24 mouse cellular contexts compared by ENCODE assay signal in genomic region chr2:94402096-94402495, GRCm38 (mm10). TPM values are rescaled to one million over a fixed set of nuclear protein-coding genes. Genes with fewer than 3 reads are reported as not detected.
DNase-seq lines count a peak whose midpoint lies in the region; ATAC-seq and TF ChIP-seq lines count a peak whose summit lies in the region.
"Had no signal": no experiment of that assay in that cellular context is flagged by ENCODE, and none has a peak within 500 bp of the region (broad histone marks: within the 10 kb centered on the region; RNA-seq: fewer than 3 reads in every experiment).

No protein-coding gene starts in this region.

- H3K27ac ChIP-seq in liver, adult 2 months (replicated peaks; ENCODE audit: insufficient read depth, low read depth, low read length): 0 out of 2 replicates have a peak overlapping the region, but pooled peaks have one; percentile 29
- H3K27ac ChIP-seq in liver, postnatal 0 days (ENCODE audit: low read depth): peak overlapping the region; percentile 51; the same call in 1 of the 2 replicates
- no peak overlapping the region for H3K27ac ChIP-seq in liver, embryonic 11.5 days (ENCODE audit: low read depth, low read length)

- H3K9ac ChIP-seq in liver, adult 2 months (ENCODE audit: low read depth, low read length): no peak overlapping the region
- H3K9ac ChIP-seq in liver, postnatal 0 days (replicated peaks): no peak overlapping the region
- H3K9ac ChIP-seq in liver, embryonic 11.5 days (ENCODE audit: low read depth, low read length): no peak overlapping the region

- H3K9me3 ChIP-seq in liver, postnatal 0 days (ENCODE audit: low read length): no peaks in the 10 kb centered on the region
- no peaks in the 10 kb centered on the region for H3K9me3 ChIP-seq in liver, embryonic 11.5 days (ENCODE audit: control insufficient read depth, low read length)
- H3K9me3 ChIP-seq: G1E had no signal

- peaks cover 27% of the 10 kb centered on the region for H3K4me1 ChIP-seq in liver, adult 2 months (ENCODE audit: control insufficient read depth, insufficient read depth, low read length)
- peaks cover 30% of the 10 kb centered on the region for H3K4me1 ChIP-seq in liver, postnatal 0 days (ENCODE audit: insufficient read depth)
- H3K4me1 ChIP-seq in liver, embryonic 11.5 days (replicated peaks; ENCODE audit: control insufficient read depth, insufficient read depth, low read length): peaks cover 10% of the 10 kb centered on the region; the same call in 1 of the 2 replicates

- 23% methylated on average over 7 of the region's 7 CpGs for WGBS in liver, adult 2 months
- 71% methylated on average over 7 of the region's 7 CpGs for WGBS in liver, postnatal 0 days (ENCODE audit: insufficient replicate concordance)
- whole genome bisulfite sequencing in liver, embryonic 11.5 days: 84% methylated on average over 7 of the region's 7 CpGs

- ATAC-seq in liver, postnatal 0 days: peak; percentile 43
- ATAC-seq in liver, embryonic 11.5 days (replicated peaks; ENCODE audit: low FRiP score): no peak
- ATAC-seq: activated CD4-positive, CD25-positive, alpha-beta regulatory T cell, adult 4 months; CD4-positive, CD25-positive, alpha-beta regulatory T cell, adult 4 months; Patski had no signal

- 0 out of 2 replicates have a peak, but pooled peaks cover 3% of the 10 kb centered on the region for H3K36me3 ChIP-seq in liver, adult 2 months (ENCODE audit: control insufficient read depth, insufficient read depth, low read length)
- H3K36me3 ChIP-seq in liver, postnatal 0 days (replicated peaks; ENCODE audit: insufficient read depth, low read length): 0 out of 2 replicates have a peak, but pooled peaks cover 2% of the 10 kb centered on the region
- no peaks in the 10 kb centered on the region for H3K36me3 ChIP-seq in liver, embryonic 11.5 days (ENCODE audit: control insufficient read depth, insufficient read depth, low read length)

- no peak overlapping the region for H3K4me3 ChIP-seq in liver, adult 2 months (ENCODE audit: insufficient read depth, low read depth, low read length)
- H3K4me3 ChIP-seq in liver, postnatal 0 days (ENCODE audit: low read depth, low read length): no peak overlapping the region
- no peak overlapping the region for H3K4me3 ChIP-seq in liver, embryonic 11.5 days (ENCODE audit: low read depth, low read length)

- no peak for TF ChIP-seq POLR2A in liver, adult 2 months (IDR thresholded peaks at IDR 0.05; ENCODE audit: extremely low read depth, insufficient read depth, low read length)

- no peak overlapping the region for H3K4me2 ChIP-seq in liver, postnatal 0 days (ENCODE audit: low read depth, low read length)
- no peak overlapping the region for H3K4me2 ChIP-seq in liver, embryonic 11.5 days

- no peak for TF ChIP-seq CTCF in liver, adult 2 months (IDR thresholded peaks at IDR 0.05; ENCODE audit: low read depth, low read length)
- TF ChIP-seq CTCF in liver, postnatal 0 days (IDR thresholded peaks at IDR 0.05; ENCODE audit: low read depth): no peak

- H3K79me2 ChIP-seq in liver, adult 2 months (ENCODE audit: control insufficient read depth, insufficient read depth, low read length): peaks cover 11% of the 10 kb centered on the region; the same call in 1 of the 2 replicates

- no peak for TF ChIP-seq EP300 in liver, postnatal 0 days (IDR thresholded peaks at IDR 0.05; ENCODE audit: low read depth)

- peak; percentile 80 for DNase-seq in heart, adult 11 months
- no peak for DNase-seq in heart, adult 9 months (ENCODE audit: low spot score in 2 of 2)
- DNase-seq in liver, adult 2 months (ENCODE audit: extremely low read depth, low read depth, low spot score): peak; percentile 94
- DNase-seq in liver (no peak), adipocyte (ENCODE audit: low spot score) (peak; percentile 64)
- no peak for DNase-seq in liver, postnatal 0 days
- DNase-seq in liver, embryonic 11.5 days (ENCODE audit: low spot score): no peak
- DNase-seq in c-Kit-positive CD71-positive TER-119-positive erythroid progenitor cells, embryonic 14.5 days (ENCODE audit: low spot score): no peak
- DNase-seq: adrenal gland, adult 2 months; adrenal gland, adult 8-10 months; adrenal gland, postnatal 10 days; adrenal gland, postnatal 14 days; adrenal gland, postnatal 25 days; adrenal gland, postnatal 36 days; B cell, adult 2 months; cerebellum, adult 11 months; cerebellum, adult 11-12 months; cerebellum, adult 18-20 months; cerebellum, adult 2 months had no signal

- H3K27me3 ChIP-seq in liver, adult 2 months (ENCODE audit: control insufficient read depth, insufficient read depth, low read length): no peaks in the 10 kb centered on the region
- no peaks in the 10 kb centered on the region for H3K27me3 ChIP-seq in liver, postnatal 0 days (ENCODE audit: insufficient read depth, low read length)
- H3K27me3 ChIP-seq in liver, embryonic 11.5 days (replicated peaks; ENCODE audit: control insufficient read depth, insufficient read depth, low read length): no peaks in the 10 kb centered on the region
- H3K27me3 ChIP-seq: CH12.LX, Patski had no signal

RNA-seq across cellular contexts. Expression of gene Ttc17, which starts 4.4 kb away (rescaled TPM):
- 16.9 and 17.0 TPM in 2 replicates for total RNA-seq in liver, adult 2 months (2014; rRNA removed)
- polyA plus RNA-seq in liver, adult 2 months (2012; rRNA removed): 10.5 and 12.1 TPM in 2 replicates
- 15.2 and 19.6 TPM in 2 replicates for polyA plus RNA-seq in liver, postnatal 0 days (2015; fragmentation: Nextera tagmentation; extraction: Ambion mirVana)
- polyA plus RNA-seq in liver, embryonic 11.5 days (2014; fragmentation: Nextera tagmentation; extraction: Ambion mirVana): 9.4 and 10.8 TPM in 2 replicates

RNA-seq across cellular contexts. Expression of gene Api5, which starts 35.8 kb away (rescaled TPM):
- total RNA-seq in liver, adult 2 months (2014; rRNA removed): 36.6 and 39.0 TPM in 2 replicates
- 12.5 and 12.6 TPM in 2 replicates for polyA plus RNA-seq in liver, adult 2 months (2012; rRNA removed)
- polyA plus RNA-seq in liver, postnatal 0 days (2015; fragmentation: Nextera tagmentation; extraction: Ambion mirVana): 36.1 and 42.3 TPM in 2 replicates
- polyA plus RNA-seq in liver, embryonic 11.5 days (2014; fragmentation: Nextera tagmentation; extraction: Ambion mirVana): 173 and 204 TPM in 2 replicates

Comparison
In these comparisons a context has a peak if more than half of its experiments do, and no peak if none do; other contexts are left out.
1. DNase-seq: peak in heart, adult 11 months (single experiment), liver, adult 2 months (single experiment) and adipocyte (single experiment); none in heart, adult 9 months (0 of 2), liver (single experiment), liver, postnatal 0 days (single experiment), liver, embryonic 11.5 days (single experiment) and c-Kit-positive CD71-positive TER-119-positive erythroid progenitor cells, embryonic 14.5 days (single experiment).